Mouse (Mus musculus) embryonic facial prominence, embryonic 11.5 days (tissue): Measurements from ENCODE around the gene Narf. TPM values are rescaled to one million over a fixed set of nuclear protein-coding genes. Genes with fewer than 3 reads are reported as not detected.

Source experiments
- ATAC-seq: fragments of 200-750 bp; cut with Nextera tagmentation; replicated peaks from 2 replicates; pipeline ENCODE4 v1.8.0; 2017; ENCODE audit warnings: low read depth; ENCODE audit not compliant: insufficient number of reproducible peaks, low FRiP score, low TSS enrichment
- DNase-seq: peaks from one replicate; pipeline ENCODE4 v3.0.0-alpha.2; 2015; ENCODE audit warnings: low spot score
- H3K27ac ChIP-seq: fragments of 300-500 bp; sonication (generic); replicated peaks from 2 replicates; pipeline ENCODE4 v1.5.1; 2014; ENCODE audit warnings: mild to moderate bottlenecking, low read depth, low read length, control low read depth
- H3K27me3 ChIP-seq: fragments of 300-500 bp; sonication (generic); 2 replicates; pipeline ENCODE4 v1.6.1; 2014; ENCODE audit warnings: mild to moderate bottlenecking, low read length, moderate library complexity, mixed read lengths; ENCODE audit not compliant: control insufficient read depth, insufficient read depth
- H3K36me3 ChIP-seq: fragments of 300-500 bp; sonication (generic); replicated peaks from 2 replicates; pipeline ENCODE4 v1.6.1; 2014; ENCODE audit warnings: low read depth, mild to moderate bottlenecking, low read length, moderate library complexity, mixed read lengths; ENCODE audit not compliant: control insufficient read depth, insufficient read depth
- H3K4me1 ChIP-seq: fragments of 300-500 bp; sonication (generic); 2 replicates; pipeline ENCODE4 v1.6.1; 2014; ENCODE audit warnings: low read length, mixed read lengths; ENCODE audit not compliant: control insufficient read depth, insufficient read depth
- H3K4me2 ChIP-seq: fragments of 300-500 bp; sonication (generic); 2 replicates; pipeline ENCODE4 v1.6.1; 2014; ENCODE audit warnings: low read depth, mild to moderate bottlenecking, control low read depth, low read length, moderate library complexity
- H3K4me3 ChIP-seq: fragments of 300-500 bp; sonication (generic); 2 replicates; pipeline ENCODE4 v1.5.1; 2014; ENCODE audit warnings: low read depth, low read length, control low read depth
- H3K9ac ChIP-seq: fragments of 300-500 bp; sonication (generic); replicated peaks from 2 replicates; pipeline ENCODE4 v1.6.1; 2014; ENCODE audit warnings: mild to moderate bottlenecking, control low read depth, low read length
- H3K9me3 ChIP-seq: fragments of 300-500 bp; sonication (generic); replicated peaks from 2 replicates; pipeline ENCODE4 v1.6.1; 2016; ENCODE audit warnings: mild to moderate bottlenecking, low read length, inconsistent platforms, mixed read lengths; ENCODE audit not compliant: control insufficient read depth
- WGBS: fragments of 180-500 bp; shearing (Covaris S2); extraction: QIAGEN DNeasy Blood & Tissue Kit; methylation state at CpG from one replicate; pipeline ENCODE4 v1.1.7; 2014; 5-methylcytosine and 5-hydroxymethylcytosine counted together
- polyA plus RNA-seq: library from polyadenylated mRNA; unstranded; fragments of >200 nt; fragmentation: Nextera tagmentation; extraction: Ambion mirVana; gene quantifications from 2 replicates; pipeline ENCODE4 v1.2.1, GENCODE M21; 2014

The Narf gene
- polyA plus RNA-seq, 1 experiment from 2014 or later, result 62.2 TPM

- no peak for DNase-seq
- ATAC-seq, result no peak
- Histone ChIP-seq H3K4me3 (no peak overlapping the region), H3K4me1 (no peaks in the 10 kb centered on the region), H3K9ac (no peak overlapping the region), H3K27me3 (no peaks in the 10 kb centered on the region), H3K27ac (no peak overlapping the region), H3K4me2 (no peak overlapping the region), H3K9me3 (no peaks in the 10 kb centered on the region), H3K36me3 (peaks cover 10% of the 10 kb centered on the region)
- 91% methylated on average over 3 of the region's 3 CpGs for WGBS
Measured at GRCm38 (mm10) chr11:121289859-121290258, 52.8 kb downstream of the Narf start.

- Histone ChIP-seq H3K27me3 (no peaks in the 10 kb centered on the region), H3K9ac (no peak overlapping the region), H3K4me2 (no peak overlapping the region), H3K27ac (no peak overlapping the region), H3K9me3 (no peaks in the 10 kb centered on the region), H3K4me1 (no peaks in the 10 kb centered on the region), H3K36me3 (peaks cover 6% of the 10 kb centered on the region), H3K4me3 (no peak overlapping the region)
- no peak for DNase-seq
- no peak for ATAC-seq
- WGBS, result 92% methylated on average over 5 of the region's 5 CpGs
Measured at GRCm38 (mm10) chr11:121294771-121295170, 57.7 kb downstream of the Narf start.

GRCm38 (mm10) chr11:121298493-121298892 is 61.4 kb downstream of the Narf start:
- whole genome bisulfite sequencing, result 88% methylated on average over 8 of the region's 8 CpGs
- DNase-seq, result no peak
- Histone ChIP-seq H3K4me1 (no peaks in the 10 kb centered on the region), H3K4me2 (no peak overlapping the region), H3K4me3 (no peak overlapping the region), H3K27ac (no peak overlapping the region), H3K27me3 (no peaks in the 10 kb centered on the region), H3K9me3 (no peaks in the 10 kb centered on the region), H3K36me3 (peaks cover 6% of the 10 kb centered on the region), H3K9ac (no peak overlapping the region)
- no peak for ATAC-seq

- H3K4me2 ChIP-seq, result no peak overlapping the region
- no peak overlapping the region for H3K4me3 ChIP-seq
- no peak overlapping the region for H3K27ac ChIP-seq
- 91% methylated on average over 9 of the region's 9 CpGs for WGBS
- DNase-seq (no peak), ATAC-seq (no peak)
- H3K27me3 ChIP-seq, result no peaks in the 10 kb centered on the region
- H3K9me3 ChIP-seq, result no peaks in the 10 kb centered on the region
- H3K36me3 ChIP-seq, result peaks cover 9% of the 10 kb centered on the region
- no peaks in the 10 kb centered on the region for H3K4me1 ChIP-seq
- H3K9ac ChIP-seq, result no peak overlapping the region
Measured at GRCm38 (mm10) chr11:121300265-121300664, 63.2 kb downstream of the Narf start.

GRCm38 (mm10) chr11:121305371-121305770 is 68.3 kb downstream of the Narf start:
- no peak for DNase-seq
- 93% methylated on average over 6 of the region's 6 CpGs for WGBS
- Histone ChIP-seq H3K9me3 (no peaks in the 10 kb centered on the region), H3K4me1 (no peaks in the 10 kb centered on the region), H3K4me3 (no peak overlapping the region), H3K4me2 (no peak overlapping the region), H3K9ac (no peak overlapping the region), H3K27me3 (no peaks in the 10 kb centered on the region), H3K36me3 (peaks cover 5% of the 10 kb centered on the region), H3K27ac (no peak overlapping the region)
- no peak for ATAC-seq

Other genes with a start within 250 kb of the Narf start
- 60.3 and 66.1 TPM in 2 replicates for gene Csnk1d, start 245.9 kb upstream of the Narf start, polyA plus RNA-seq
- not detected in 2 replicates for gene Cd7, start 197.8 kb upstream of the Narf start, polyA plus RNA-seq
- gene Sectm1b, start 173.7 kb upstream of the Narf start, polyA plus RNA-seq, result not detected in 2 replicates
- gene Sectm1a, start 156.0 kb upstream of the Narf start, polyA plus RNA-seq, result not detected in 2 replicates
- not detected in 2 replicates for gene Tex19.2, start 118.6 kb upstream of the Narf start, polyA plus RNA-seq
- gene Tex19.1, start 91.1 kb upstream of the Narf start, polyA plus RNA-seq, result 0.24 TPM in 1 of 2 replicates, not detected in the other
- gene Uts2r, start 77.0 kb upstream of the Narf start, polyA plus RNA-seq, result 0.17 TPM in 1 of 2 replicates, not detected in the other
- 5.4 and 6.3 TPM in 2 replicates for gene Hexdc, start 32.8 kb upstream of the Narf start, polyA plus RNA-seq
- gene Ogfod3, start 32.5 kb upstream of the Narf start, polyA plus RNA-seq, result 16.0 and 19.0 TPM in 2 replicates
- 30.2 and 38.1 TPM in 2 replicates for gene Cybc1, start 7.9 kb upstream of the Narf start, polyA plus RNA-seq
- 13.4 and 18.1 TPM in 2 replicates for gene Foxk2, start 22.7 kb downstream of the Narf start, polyA plus RNA-seq
- 117 and 119 TPM in 2 replicates for gene Wdr45b, start 117.2 kb downstream of the Narf start, polyA plus RNA-seq
- 3.6 and 4.9 TPM in 2 replicates for gene Rab40b, start 151.0 kb downstream of the Narf start, polyA plus RNA-seq
- 8.4 and 8.7 TPM in 2 replicates for gene Fn3krp, start 184.1 kb downstream of the Narf start, polyA plus RNA-seq
- gene Fn3k, start 197.7 kb downstream of the Narf start, polyA plus RNA-seq, result 0.33 and 0.70 TPM in 2 replicates
- 31.1 and 36.6 TPM in 2 replicates for gene Tbcd, start 214.7 kb downstream of the Narf start, polyA plus RNA-seq